Mouse (Mus musculus) olfactory bulb, adult 2 months (tissue): ENCODE data around the gene Ntm.

ENCODE experiments used
- CTCF ChIP-seq: fragments of 200-500 bp; IDR thresholded peaks from 2 replicates; pipeline ENCODE4 v1.5.1; 2012; ENCODE audit warnings: low read depth, mild to moderate bottlenecking, low read length, moderate library complexity; ENCODE audit not compliant: insufficient read depth
- POLR2A ChIP-seq: fragments of 200-500 bp; IDR thresholded peaks from 2 replicates; pipeline ENCODE4 v1.6.1; 2012; ENCODE audit warnings: mild to moderate bottlenecking, low read depth, low read length, moderate library complexity; ENCODE audit not compliant: insufficient read depth

DNA sequence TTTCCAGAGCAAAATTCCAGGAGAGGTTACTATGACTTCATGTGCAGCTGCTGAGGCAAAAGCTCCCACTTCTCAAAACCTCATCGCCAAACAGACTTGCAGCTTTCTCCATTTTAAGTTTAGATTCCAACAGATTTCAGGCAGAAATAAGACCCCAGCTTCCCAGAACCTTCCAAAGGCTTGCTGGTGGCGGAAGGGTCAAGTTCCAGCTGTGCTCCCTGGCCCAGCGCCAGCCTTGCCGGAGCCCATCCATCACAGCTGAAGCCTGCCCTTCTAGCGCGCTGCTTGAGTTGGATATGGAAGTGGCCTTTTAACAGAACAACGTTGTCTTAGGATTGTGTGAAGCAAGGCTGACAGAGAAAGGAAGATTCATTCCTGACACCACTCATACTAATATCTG, 534.6 kb downstream of the Ntm start:
- TF ChIP-seq CTCF (no peak), POLR2A (no peak)
